Mouse (Mus musculus) megakaryocyte, adult 5-6 weeks (primary cell): ENCODE results near the gene Slc15a2. TPM values are rescaled to one million over a fixed set of nuclear protein-coding genes. Genes with fewer than 3 reads are reported as not detected.

Source experiments
- ATAC-seq: 2 replicates; pipeline ENCODE4 v1.8.0; 2016; ENCODE audit warnings: mild to moderate bottlenecking, inconsistent platforms; ENCODE audit not compliant: poor library complexity, severe bottlenecking
- total RNA-seq, 2 experiments: library from RNA; stranded (forward) in 1 of 2; stranded (reverse) in 1 of 2; fragments of 153-499, 151-499 nt in 1 of 2; fragments of 221-1000, 200-1000 nt in 1 of 2; gene quantifications; 2 replicates each; pipeline versions ENCODE4 v1.2.3 to v1.2.4; 2015 to 2017

Slc15a2 gene
- total RNA-seq, 2 experiments from 2014 or later: 4.1 to 7.5 TPM

- ATAC-seq: no peak
Observed at GRCm38 (mm10) chr16:36700484-36700883, 84.3 kb downstream of the Slc15a2 start.

Other genes with a start within 250 kb of the Slc15a2 start
- gene Casr, start 222.8 kb downstream of the Slc15a2 start, total RNA-seq (2015): not detected in 2 replicates
- gene Casr, start 222.8 kb downstream of the Slc15a2 start, total RNA-seq (2017): not detected in 2 replicates
- 31.9 and 32.8 TPM in 2 replicates for gene Cd86, start 118.9 kb downstream of the Slc15a2 start, total RNA-seq (2015)
- gene Cd86, start 118.9 kb downstream of the Slc15a2 start, total RNA-seq (2017): 28.1 and 39.5 TPM in 2 replicates
- 0.32 TPM in 1 of 2 replicates, not detected in the other for gene Ildr1, start 91.0 kb downstream of the Slc15a2 start, total RNA-seq (2015)
- 0.08 and 0.26 TPM in 2 replicates for gene Ildr1, start 91.0 kb downstream of the Slc15a2 start, total RNA-seq (2017)
- 2.8 and 3.7 TPM in 2 replicates for gene Iqcb1, start 43.4 kb upstream of the Slc15a2 start, total RNA-seq (2015)
- 3.6 and 5.5 TPM in 2 replicates for gene Iqcb1, start 43.4 kb upstream of the Slc15a2 start, total RNA-seq (2017)
- 0.29 and 0.75 TPM in 2 replicates for gene Eaf2, start 90.0 kb upstream of the Slc15a2 start, total RNA-seq (2015)
- 0.57 and 2.6 TPM in 2 replicates for gene Eaf2, start 90.0 kb upstream of the Slc15a2 start, total RNA-seq (2017)
- 7.9 and 13.2 TPM in 2 replicates for gene Golgb1, start 90.2 kb upstream of the Slc15a2 start, total RNA-seq (2015)
- 25.9 and 35.8 TPM in 2 replicates for gene Golgb1, start 90.2 kb upstream of the Slc15a2 start, total RNA-seq (2017)
- 53.0 and 69.8 TPM in 2 replicates for gene Hcls1, start 150.0 kb upstream of the Slc15a2 start, total RNA-seq (2015)
- 404 and 424 TPM in 2 replicates for gene Hcls1, start 150.0 kb upstream of the Slc15a2 start, total RNA-seq (2017)
- gene Fbxo40, start 205.5 kb upstream of the Slc15a2 start, total RNA-seq (2015): not detected in 2 replicates
- gene Fbxo40, start 205.5 kb upstream of the Slc15a2 start, total RNA-seq (2017): 0.04 and 0.33 TPM in 2 replicates
- 9.3 and 16.0 TPM in 2 replicates for gene Polq, start 226.8 kb upstream of the Slc15a2 start, total RNA-seq (2015)
- gene Polq, start 226.8 kb upstream of the Slc15a2 start, total RNA-seq (2017): 13.4 and 13.9 TPM in 2 replicates